Mouse (Mus musculus) WW6 (cell line): ENCODE measurements around the gene Orm2.

ENCODE experiments used
- DNase-seq: peaks from one replicate; pipeline ENCODE4 v3.0.0-alpha.2; 2013; ENCODE audit warnings: low read depth, low spot score

The Orm2 gene

GRCm38 (mm10) chr4:63377483-63377882, 15.2 kb downstream of the Orm2 start:
- DNase-seq, result no peak

GRCm38 (mm10) chr4:63382676-63383369, 20.6 kb downstream of the Orm2 start:
- DNase-seq, result no peak

GRCm38 (mm10) chr4:63383474-63383873, 21.2 kb downstream of the Orm2 start:
- no peak for DNase-seq

- no peak for DNase-seq
Observed at GRCm38 (mm10) chr4:63384262-63384661, 22.0 kb downstream of the Orm2 start.

- DNase-seq, result no peak
Observed at GRCm38 (mm10) chr4:63385253-63385652, 23.0 kb downstream of the Orm2 start.

GRCm38 (mm10) chr4:63385784-63386183, 23.5 kb downstream of the Orm2 start:
- no peak for DNase-seq

- DNase-seq, result no peak
Observed at GRCm38 (mm10) chr4:63388029-63388428, 25.8 kb downstream of the Orm2 start.

GRCm38 (mm10) chr4:63389121-63389886, 27.1 kb downstream of the Orm2 start:
- no peak for DNase-seq

- no peak for DNase-seq
Observed at GRCm38 (mm10) chr4:63389887-63390528, 27.8 kb downstream of the Orm2 start.

- DNase-seq, result no peak
Observed at GRCm38 (mm10) chr4:63391322-63391721, 29.1 kb downstream of the Orm2 start.

GRCm38 (mm10) chr4:63397981-63398537, 35.8 kb downstream of the Orm2 start:
- no peak for DNase-seq

- no peak for DNase-seq
Observed at GRCm38 (mm10) chr4:63398854-63399609, 36.8 kb downstream of the Orm2 start.

- no peak for DNase-seq
Observed at GRCm38 (mm10) chr4:63399691-63400270, 37.5 kb downstream of the Orm2 start.

- no peak for DNase-seq
Observed at GRCm38 (mm10) chr4:63400541-63401306, 38.5 kb downstream of the Orm2 start.

- no peak for DNase-seq
Observed at GRCm38 (mm10) chr4:63401620-63402019, 39.4 kb downstream of the Orm2 start.

- no peak for DNase-seq
Observed at GRCm38 (mm10) chr4:63402056-63402455, 39.8 kb downstream of the Orm2 start.

- DNase-seq, result no peak
Observed at GRCm38 (mm10) chr4:63402558-63402957, 40.3 kb downstream of the Orm2 start.

- DNase-seq, result no peak
Observed at GRCm38 (mm10) chr4:63403040-63403959, 41.1 kb downstream of the Orm2 start, which contains the start of gene Akna. Akna (minus strand) TSS chr4:63403354.

- no peak for DNase-seq
Observed at GRCm38 (mm10) chr4:63404205-63404604, 42.0 kb downstream of the Orm2 start.
